Mouse (Mus musculus) left cerebral cortex, adult 9 months (tissue): ENCODE data around the gene Nup133.
A peak's percentile ranks its signal among the peaks of the same experiment; 100 is the strongest.
"Not testable (repeated sequence)": the region's sequence is repeated elsewhere in the genome, so short reads cannot be mapped to it uniquely, and the experiment has no call there.

Experiments
- DNase-seq, 2 experiments: peaks; one replicate each; pipeline ENCODE4 v3.0.0; 2022; ENCODE audit warnings: low spot score in 2 of 2

Nup133 gene

GRCm38 (mm10) chr8:123948942-123949685, at the start of gene Nup133:
TSS of gene Nup133 (minus strand) at chr8:123949265.
- peak; percentile 94 to 99 for DNase-seq

GRCm38 (mm10) chr8:123993997-123994396, 44.9 kb upstream of the Nup133 start:
- no peak for DNase-seq

GRCm38 (mm10) chr8:123993597-123993996, 44.5 kb upstream of the Nup133 start:
- no peak for DNase-seq

GRCm38 (mm10) chr8:123992587-123992986, 43.5 kb upstream of the Nup133 start:
- DNase-seq, result no peak

GRCm38 (mm10) chr8:123990277-123991049, 41.4 kb upstream of the Nup133 start:
- DNase-seq, result no peak

GRCm38 (mm10) chr8:123989128-123989527, 40.1 kb upstream of the Nup133 start:
- no peak for DNase-seq

- DNase-seq, result no peak
Observed at GRCm38 (mm10) chr8:123988605-123989038, 39.6 kb upstream of the Nup133 start.

- peak; percentile 61 to 82 for DNase-seq
Observed at GRCm38 (mm10) chr8:123982826-123983400, 33.8 kb upstream of the Nup133 start, which contains the start of gene Abcb10. TSS of gene Abcb10 (minus strand) at chr8:123983122.

- peak in 1 of 2 experiments; percentile 12 for DNase-seq
Observed at GRCm38 (mm10) chr8:123982291-123982793, 33.3 kb upstream of the Nup133 start.

GRCm38 (mm10) chr8:123981674-123982073, 32.6 kb upstream of the Nup133 start:
- DNase-seq, result peak in 1 of 2 experiments; percentile 39

- no peak for DNase-seq
Observed at GRCm38 (mm10) chr8:123980239-123980638, 31.2 kb upstream of the Nup133 start.

- DNase-seq, result no peak
Observed at GRCm38 (mm10) chr8:123978926-123979325, 29.9 kb upstream of the Nup133 start.

GRCm38 (mm10) chr8:123978166-123978838, 29.2 kb upstream of the Nup133 start:
- DNase-seq, result no peak

- no peak for DNase-seq
Observed at GRCm38 (mm10) chr8:123977499-123977898, 28.4 kb upstream of the Nup133 start.

- DNase-seq, result no peak
Observed at GRCm38 (mm10) chr8:123973495-123973894, 24.4 kb upstream of the Nup133 start.

GRCm38 (mm10) chr8:123966896-123967295, 17.8 kb upstream of the Nup133 start:
- no peak for DNase-seq

- no peak for DNase-seq
Observed at GRCm38 (mm10) chr8:123961371-123961770, 12.3 kb upstream of the Nup133 start.

- not testable (repeated sequence) for DNase-seq
Observed at GRCm38 (mm10) chr8:123960556-123960955, 11.5 kb upstream of the Nup133 start.

- no peak for DNase-seq
Observed at GRCm38 (mm10) chr8:123960056-123960455, 11.0 kb upstream of the Nup133 start.

GRCm38 (mm10) chr8:123959473-123959872, 10.4 kb upstream of the Nup133 start:
- no peak for DNase-seq

- peak in 1 of 2 experiments; percentile 23 for DNase-seq
Observed at GRCm38 (mm10) chr8:123958130-123958529, 9.1 kb upstream of the Nup133 start.

- no peak for DNase-seq
Observed at GRCm38 (mm10) chr8:123954246-123954645, 5.2 kb upstream of the Nup133 start.
